Mouse (Mus musculus) kidney, postnatal 14 days (tissue): ENCODE measurements at regions not wholly inside any gene's neighbourhood (a gene's known extent, or its start where the extent isn't known, plus 50 kb on each side); places are given as distances from the start of the nearest gene placed in this dataset.

ENCODE experiments used
- DNase-seq: peaks from one replicate; pipeline ENCODE4 v3.0.0; 2022; ENCODE audit warnings: mixed read lengths

- DNase-seq = no peak
These were observed 96.3 kb upstream of the Bmp2 start for GRCm38 (mm10) chr2:133455484-133456170.

DNA sequence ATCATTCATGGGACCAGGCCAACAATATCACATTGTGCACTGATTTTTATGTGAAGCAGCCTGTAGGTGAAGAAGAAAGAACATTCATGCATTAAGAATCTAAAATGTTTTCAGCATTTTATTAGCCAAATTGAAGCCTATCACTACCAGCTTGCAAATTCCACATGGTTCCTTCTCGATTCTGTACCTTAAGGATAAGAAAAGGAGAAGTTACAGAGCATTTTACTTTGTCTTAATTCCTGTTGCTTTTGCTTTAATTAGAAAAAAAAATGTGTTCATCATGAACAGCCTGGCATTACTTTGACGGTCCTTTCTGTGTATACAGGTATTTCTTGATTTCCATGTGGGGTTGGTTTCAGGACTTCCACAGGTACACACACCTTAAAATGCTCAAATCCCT lies 95.2 kb upstream of the Bmp2 start:
- no peak for DNase-seq

DNA sequence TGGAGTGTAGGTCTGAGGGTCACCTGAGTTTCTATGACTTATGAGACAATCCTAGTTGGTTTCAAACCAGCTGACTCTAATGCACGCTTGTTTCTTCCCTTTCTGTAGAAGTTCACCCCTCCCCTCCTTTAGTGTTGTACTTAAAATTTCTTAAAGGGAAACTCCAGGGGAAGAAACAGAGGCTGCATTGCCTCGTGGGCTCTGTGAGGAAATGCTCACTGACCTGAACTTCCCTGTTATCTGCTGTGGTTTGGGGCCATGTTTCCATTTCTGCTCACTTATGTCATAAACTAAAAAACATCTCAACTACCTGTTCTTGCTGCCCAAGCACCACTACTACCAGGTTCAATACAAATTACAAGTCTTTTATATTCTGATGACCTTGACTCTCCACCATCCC lies 93.2 kb upstream of the Bmp2 start:
- DNase-seq = no peak

DNA sequence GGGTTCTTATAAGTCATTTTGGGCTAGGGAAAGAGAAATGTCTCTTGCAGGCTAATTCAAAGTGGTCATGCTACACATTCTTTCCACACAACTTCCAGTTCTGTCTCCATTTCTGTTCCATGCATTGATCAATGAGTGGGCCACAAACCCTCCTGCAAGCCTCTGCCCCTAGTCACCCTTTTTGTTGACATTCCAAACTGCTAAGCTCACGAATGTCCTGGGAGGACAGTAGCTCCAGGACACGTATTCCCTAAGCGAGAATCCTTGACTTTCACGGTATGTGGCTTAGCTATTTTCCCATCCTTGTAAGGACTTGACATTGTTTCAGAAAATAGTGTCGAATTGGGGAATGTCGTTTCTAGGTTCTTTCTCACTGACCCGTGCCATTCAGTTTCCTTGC lies 91.1 kb upstream of the Bmp2 start:
- no peak for DNase-seq

- no peak for DNase-seq
These were observed 89.6 kb upstream of the Bmp2 start for GRCm38 (mm10) chr2:133462378-133462777.

DNA sequence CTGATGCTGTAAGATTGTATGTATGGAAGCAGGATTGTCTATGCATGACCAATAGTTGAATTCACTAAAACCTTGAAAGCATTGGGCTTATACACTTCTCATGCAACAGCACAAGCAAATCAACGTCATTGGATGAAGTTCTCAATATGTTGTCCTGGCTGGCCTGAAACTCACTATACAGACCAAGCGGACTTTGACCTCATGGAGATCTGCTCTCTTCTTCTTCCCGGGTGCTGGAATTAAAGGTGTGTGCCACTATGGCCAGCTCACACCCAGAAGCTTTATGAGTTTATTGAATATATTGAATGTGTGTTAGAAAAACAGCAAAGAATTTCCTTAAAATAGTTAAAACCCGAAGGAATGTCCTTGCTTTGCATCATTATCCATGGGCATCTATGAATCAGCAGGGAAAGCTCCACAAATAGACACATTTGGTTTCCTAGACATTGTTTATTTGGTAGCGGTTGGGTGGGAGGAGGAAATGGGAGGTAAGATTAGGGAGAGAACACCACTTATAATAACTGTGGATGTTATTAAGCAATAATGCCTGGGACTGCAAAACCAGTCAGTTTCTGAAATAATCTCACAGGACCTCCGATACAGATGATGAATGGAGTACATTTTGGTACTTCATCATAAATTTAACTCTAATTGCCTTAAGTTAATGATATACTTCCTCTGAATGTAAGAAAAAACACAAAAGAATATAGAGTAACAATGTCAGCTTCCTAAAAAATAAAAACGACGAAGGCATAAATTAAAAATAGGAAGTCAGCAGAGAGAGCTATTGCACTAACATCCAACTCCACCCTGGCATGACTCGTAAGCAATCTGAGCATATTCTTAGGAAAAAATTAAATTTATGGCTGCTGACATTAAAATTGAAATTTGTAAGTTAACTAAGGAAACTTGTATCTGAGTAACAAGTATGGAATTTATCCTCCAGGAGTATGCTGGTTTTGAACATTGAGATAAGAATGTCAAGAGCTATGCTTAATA lies 84.5 kb upstream of the Bmp2 start:
- no peak for DNase-seq

DNA sequence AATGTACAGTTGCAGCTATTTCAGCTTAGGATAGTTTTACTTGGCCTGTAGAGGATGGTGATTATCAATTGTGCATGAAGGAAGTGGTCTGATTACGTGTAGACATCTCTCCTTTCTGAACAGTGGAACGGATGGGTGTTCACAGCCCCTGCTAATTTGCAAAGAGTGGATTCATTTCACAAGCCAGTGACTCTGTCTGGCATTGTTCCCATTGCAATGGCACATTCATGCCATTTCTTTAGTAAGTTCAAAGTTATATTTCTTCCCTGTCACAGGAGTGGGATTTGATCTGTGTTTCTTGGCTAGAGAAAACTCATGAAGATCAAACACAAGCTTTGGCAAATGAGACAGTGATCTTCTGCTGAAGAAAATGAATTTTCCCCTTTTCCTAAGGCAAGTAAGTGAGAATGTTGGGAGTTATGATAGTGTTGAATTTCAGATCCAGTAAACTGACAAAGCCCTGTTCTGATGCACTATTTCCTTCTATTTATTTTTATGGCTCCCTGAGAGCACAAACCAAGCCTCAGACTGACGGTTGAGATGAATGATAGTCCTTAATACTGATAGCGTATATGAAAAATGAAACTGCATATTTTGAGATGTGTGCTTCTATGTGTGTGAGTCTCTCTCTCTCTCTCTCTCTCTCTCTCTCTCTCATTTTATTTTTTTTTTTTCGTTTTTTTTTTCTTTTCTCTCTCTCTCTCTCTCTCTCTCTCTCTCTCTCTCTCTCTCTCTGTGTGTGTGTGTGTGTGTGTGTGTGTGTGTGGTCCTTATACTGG lies 78.8 kb upstream of the Bmp2 start:
- DNase-seq = no peak

DNA sequence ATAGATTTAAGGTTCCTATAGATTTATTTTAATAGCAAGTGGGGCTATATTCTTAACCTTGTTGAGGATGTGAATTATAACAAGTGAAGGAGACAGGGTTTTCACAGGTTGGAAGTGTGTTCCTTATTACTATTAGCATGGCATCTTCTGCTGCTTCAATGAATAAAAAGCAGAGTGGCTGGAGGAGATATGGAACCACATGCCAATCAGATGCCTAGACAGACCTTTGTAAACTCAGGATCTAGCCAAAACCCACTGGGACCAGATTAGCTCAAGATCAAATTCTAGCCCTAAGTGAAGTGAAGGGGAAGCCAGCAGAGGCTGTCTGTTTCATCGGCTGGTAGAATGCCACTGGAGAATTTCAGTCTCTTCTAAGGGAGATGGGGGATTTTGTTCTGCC lies 77.8 kb upstream of the Bmp2 start:
- no peak for DNase-seq

GRCm38 (mm10) chr2:133480870-133481269 lies 71.1 kb upstream of the Bmp2 start:
- no peak for DNase-seq

GRCm38 (mm10) chr2:133481305-133481704 lies 70.7 kb upstream of the Bmp2 start:
- no peak for DNase-seq

GRCm38 (mm10) chr2:133481785-133482184 lies 70.2 kb upstream of the Bmp2 start:
- DNase-seq = no peak

DNA sequence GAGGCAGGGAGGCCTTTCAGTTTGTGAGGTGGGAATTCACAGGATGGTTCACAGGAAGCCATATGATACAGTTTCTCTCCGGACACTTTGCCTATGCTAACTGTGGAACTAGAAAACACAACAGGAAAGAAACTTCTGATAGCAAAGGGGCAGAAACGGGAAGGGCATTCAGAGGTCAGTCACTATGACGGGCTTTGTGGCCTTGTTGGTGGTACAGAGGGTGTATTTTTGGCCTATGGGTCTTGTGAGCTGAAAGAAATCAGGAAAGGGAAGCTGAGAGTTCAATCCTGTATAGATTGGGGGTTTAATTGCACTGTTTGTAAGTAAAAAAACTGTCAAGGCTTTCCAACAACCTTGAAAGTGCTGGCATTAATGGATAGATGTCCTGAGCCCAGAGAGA lies 56.5 kb upstream of the Bmp2 start:
- DNase-seq = peak; percentile 6

DNA sequence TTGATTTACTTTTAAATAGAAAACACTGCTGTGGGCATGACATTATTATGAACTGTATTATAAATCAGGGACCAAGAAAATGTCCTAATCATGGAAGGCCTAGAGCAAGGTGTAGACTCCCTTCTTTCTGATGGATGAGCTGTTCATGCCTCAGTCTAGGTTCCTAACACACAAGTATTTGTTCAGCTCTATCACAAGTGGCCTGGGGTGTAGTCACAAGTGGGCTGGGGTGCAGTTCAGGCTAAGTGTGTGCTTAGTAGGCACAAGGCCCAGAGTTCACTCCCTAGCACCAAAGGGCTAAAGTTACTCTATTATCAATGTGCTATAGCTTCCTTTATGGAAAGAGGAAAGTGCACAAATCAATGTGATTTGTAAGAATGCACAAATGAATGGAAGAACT lies 55.6 kb upstream of the Bmp2 start:
- DNase-seq = no peak

- DNase-seq = no peak
These were observed 54.9 kb upstream of the Bmp2 start for GRCm38 (mm10) chr2:133497071-133497470.

DNA sequence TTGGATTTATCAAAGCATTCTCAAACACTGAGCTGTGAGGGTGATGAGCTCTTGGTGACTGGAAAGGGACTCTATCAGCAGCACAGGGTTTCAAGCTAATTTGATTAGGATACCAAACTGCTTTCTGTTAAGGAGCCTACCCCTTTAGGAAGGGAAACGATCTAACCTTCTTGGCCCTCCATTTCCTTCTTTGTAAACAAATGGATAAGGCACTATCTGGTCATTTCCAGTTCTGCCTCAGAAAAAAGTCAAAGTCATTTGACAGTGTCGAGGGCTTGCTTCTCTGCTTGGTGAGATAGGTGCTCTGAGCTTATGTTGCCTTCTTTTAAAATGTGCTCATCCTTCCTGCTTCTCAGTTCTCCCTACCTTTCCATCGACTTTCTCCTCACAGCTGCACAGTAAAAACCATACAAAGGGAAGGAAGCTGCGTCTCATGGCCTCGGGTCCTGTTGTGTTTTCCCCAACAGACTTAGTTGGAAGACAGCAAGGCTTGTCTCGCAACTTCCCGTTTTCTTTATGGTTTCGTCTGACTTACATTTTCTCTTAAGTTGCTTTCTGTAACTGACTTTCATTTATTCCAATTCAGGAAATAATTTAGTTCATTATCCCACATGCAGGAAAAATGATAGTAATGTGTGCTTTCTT lies 54.3 kb upstream of the Bmp2 start:
- DNase-seq = no peak

GRCm38 (mm10) chr2:133498186-133498571 lies 53.8 kb upstream of the Bmp2 start:
- no peak for DNase-seq

DNA sequence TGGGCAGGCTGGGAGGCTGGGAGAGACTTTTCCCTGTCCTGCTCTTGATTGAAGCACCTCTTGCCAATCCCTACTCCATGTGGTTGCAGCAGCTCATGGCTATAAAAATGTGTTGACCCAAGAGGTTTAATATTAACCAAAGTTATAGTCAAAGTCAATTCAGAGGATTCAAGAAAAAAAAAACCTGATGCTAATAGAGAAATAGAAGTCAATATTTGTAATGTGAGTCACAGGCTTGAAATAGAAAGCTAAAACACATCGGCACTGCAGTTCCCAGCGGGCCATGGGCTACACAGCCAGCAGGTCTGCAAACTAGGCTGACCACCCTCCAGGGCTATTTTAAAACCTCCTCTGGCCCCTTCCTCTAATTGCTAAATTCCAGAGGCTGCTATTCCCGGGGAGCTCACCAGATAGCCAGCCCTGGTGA lies 53.2 kb upstream of the Bmp2 start:
- DNase-seq = no peak

GRCm38 (mm10) chr2:133499904-133500303 lies 52.1 kb upstream of the Bmp2 start:
- no peak for DNase-seq
